Mouse (Mus musculus) heart, embryonic 14.5 days (tissue): ENCODE results near the gene Spsb1. TPM values are rescaled to one million over a fixed set of nuclear protein-coding genes. Genes with fewer than 3 reads are reported as not detected.

Experiments
- ATAC-seq: fragments of 200-750 bp; cut with Nextera tagmentation; 2 replicates; pipeline ENCODE4 v1.8.0; 2017; ENCODE audit warnings: low read depth, moderate TSS enrichment; ENCODE audit not compliant: insufficient number of reproducible peaks, insufficient read depth, low FRiP score
- H3K27ac ChIP-seq, 2 experiments: fragments of 200-500 bp in 1 of 2; fragments of 300-500 bp in 1 of 2; sonication (generic) in 1 of 2; replicated peaks in 1 of 2; 2 replicates each; pipeline ENCODE4 v1.5.1; 2012 to 2014; ENCODE audit warnings: low read depth in 2 of 2, low read length in 2 of 2, control low read depth in 1 of 2, mild to moderate bottlenecking in 1 of 2, mixed read lengths in 1 of 2; ENCODE audit not compliant: control insufficient read depth in 1 of 2, insufficient read depth in 1 of 2
- H3K27me3 ChIP-seq: fragments of 300-500 bp; sonication (generic); 2 replicates; pipeline ENCODE4 v1.6.1; 2014; ENCODE audit warnings: mild to moderate bottlenecking, low read length, control low read depth; ENCODE audit not compliant: control insufficient read depth, insufficient read depth
- H3K36me3 ChIP-seq: fragments of 300-500 bp; sonication (generic); 2 replicates; pipeline ENCODE4 v1.6.1; 2014; ENCODE audit warnings: mild to moderate bottlenecking, control low read depth, low read length, mixed read lengths; ENCODE audit not compliant: control insufficient read depth, insufficient read depth
- H3K4me1 ChIP-seq, 2 experiments: fragments of 200-500 bp in 1 of 2; fragments of 300-500 bp in 1 of 2; sonication (generic) in 1 of 2; 2 replicates each; pipeline ENCODE4 v1.6.1; 2012 to 2014; ENCODE audit warnings: low read length in 2 of 2, control low read depth in 1 of 2, mixed read lengths in 1 of 2; ENCODE audit not compliant: control insufficient read depth in 2 of 2, insufficient read depth in 2 of 2
- H3K4me2 ChIP-seq: fragments of 300-500 bp; sonication (generic); 2 replicates; pipeline ENCODE4 v1.6.1; 2014; ENCODE audit warnings: mild to moderate bottlenecking, low read length
- H3K4me3 ChIP-seq, 2 experiments: fragments of 200-500 bp in 1 of 2; fragments of 300-500 bp in 1 of 2; sonication (generic) in 1 of 2; 2 replicates each; pipeline ENCODE4 v1.5.1; 2012 to 2014; ENCODE audit warnings: low read length in 2 of 2, mild to moderate bottlenecking in 2 of 2, control low read depth in 1 of 2, low read depth in 1 of 2, moderate library complexity in 1 of 2; ENCODE audit not compliant: control insufficient read depth in 1 of 2, insufficient read depth in 1 of 2
- H3K9ac ChIP-seq: fragments of 300-500 bp; sonication (generic); 2 replicates; pipeline ENCODE4 v1.6.1; 2014; ENCODE audit warnings: mild to moderate bottlenecking, low read length
- H3K9me3 ChIP-seq: fragments of 300-500 bp; sonication (generic); 2 replicates; pipeline ENCODE4 v1.6.1; 2016; ENCODE audit warnings: low read length, control low read depth; ENCODE audit not compliant: control insufficient read depth
- WGBS: fragments of 180-500 bp; shearing (Covaris S2); extraction: QIAGEN DNeasy Blood & Tissue Kit; methylation state at CpG from one replicate; pipeline ENCODE4 v1.1.7; 2014; 5-methylcytosine and 5-hydroxymethylcytosine counted together
- polyA plus RNA-seq: library from polyadenylated mRNA; unstranded; fragments of >200 nt; fragmentation: Nextera tagmentation; extraction: Ambion mirVana; gene quantifications from 2 replicates; pipeline ENCODE4 v1.2.1, GENCODE M21; 2014

Spsb1 gene
- polyA plus RNA-seq, 1 experiment from 2014 or later = 6.3 TPM

- Histone ChIP-seq H3K4me2 (no peak overlapping the region), H3K9ac (no peak overlapping the region), H3K4me1 (peaks cover 8 to 15% of the 10 kb centered on the region in 2 experiments; a peak in 3 of 4 replicates), H3K27ac (no peak overlapping the region), H3K4me3 (no peak overlapping the region), H3K36me3 (no peaks in the 10 kb centered on the region), H3K9me3 (no peaks in the 10 kb centered on the region), H3K27me3 (no peaks in the 10 kb centered on the region)
- WGBS = 79% methylated on average over 5 of the region's 5 CpGs
- no peak for ATAC-seq
These were observed 73.9 kb downstream of the Spsb1 start for GRCm38 (mm10) chr4:149880908-149881307.

GRCm38 (mm10) chr4:149879980-149880379, 74.9 kb downstream of the Spsb1 start:
- no peaks in the 10 kb centered on the region for H3K36me3 ChIP-seq
- H3K27me3 ChIP-seq = no peaks in the 10 kb centered on the region
- H3K9me3 ChIP-seq = no peaks in the 10 kb centered on the region
- no peak overlapping the region for H3K27ac ChIP-seq
- peaks cover 10 to 15% of the 10 kb centered on the region in 2 experiments; a peak in 3 of 4 replicates for H3K4me1 ChIP-seq
- no peak overlapping the region for H3K4me3 ChIP-seq
- no peak overlapping the region for H3K9ac ChIP-seq
- 72% methylated on average over 11 of the region's 11 CpGs for WGBS
- ATAC-seq = no peak
- no peak overlapping the region for H3K4me2 ChIP-seq

GRCm38 (mm10) chr4:149878021-149878449, 76.8 kb downstream of the Spsb1 start:
- H3K4me1 ChIP-seq = peaks cover 10 to 15% of the 10 kb centered on the region in 2 experiments; a peak in 3 of 4 replicates
- WGBS = 64% methylated on average over 6 of the region's 6 CpGs
- no peak overlapping the region for H3K9ac ChIP-seq

GRCm38 (mm10) chr4:149877202-149877601, 77.6 kb downstream of the Spsb1 start:
- no peak overlapping the region for H3K4me3 ChIP-seq
- H3K4me2 ChIP-seq = no peak overlapping the region
- no peaks in the 10 kb centered on the region for H3K9me3 ChIP-seq
- no peaks in the 10 kb centered on the region for H3K27me3 ChIP-seq
- no peak overlapping the region for H3K27ac ChIP-seq
- H3K4me1 ChIP-seq = peaks cover 3 to 9% of the 10 kb centered on the region in 2 experiments; a peak in 3 of 4 replicates
- H3K9ac ChIP-seq = no peak overlapping the region
- 53% methylated on average over 3 of the region's 3 CpGs for WGBS
- no peak for ATAC-seq
- no peaks in the 10 kb centered on the region for H3K36me3 ChIP-seq

More at GRCm38 (mm10) chr4:149878021-149878449, 76.8 kb downstream of the Spsb1 start:
- ATAC-seq = no peak
- no peaks in the 10 kb centered on the region for H3K9me3 ChIP-seq
- H3K4me3 ChIP-seq = no peak overlapping the region
- H3K27me3 ChIP-seq = no peaks in the 10 kb centered on the region
- H3K4me2 ChIP-seq = no peak overlapping the region
- no peak overlapping the region for H3K27ac ChIP-seq
- no peaks in the 10 kb centered on the region for H3K36me3 ChIP-seq

GRCm38 (mm10) chr4:149876761-149877160, 78.1 kb downstream of the Spsb1 start:
- WGBS = 56% methylated on average over 6 of the region's 6 CpGs
- H3K9ac ChIP-seq = no peak overlapping the region
- peaks cover 2 to 6% of the 10 kb centered on the region in 2 experiments; a peak in 2 of 4 replicates for H3K4me1 ChIP-seq
- no peak for ATAC-seq
- no peaks in the 10 kb centered on the region for H3K36me3 ChIP-seq
- no peak overlapping the region for H3K27ac ChIP-seq
- no peak overlapping the region for H3K4me3 ChIP-seq
- H3K27me3 ChIP-seq = no peaks in the 10 kb centered on the region
- no peaks in the 10 kb centered on the region for H3K9me3 ChIP-seq
- no peak overlapping the region for H3K4me2 ChIP-seq

GRCm38 (mm10) chr4:149875986-149876501, 78.8 kb downstream of the Spsb1 start:
- Histone ChIP-seq H3K4me1 (peaks cover 2 to 6% of the 10 kb centered on the region in 2 experiments; a peak in 2 of 4 replicates), H3K36me3 (no peaks in the 10 kb centered on the region), H3K4me2 (no peak overlapping the region), H3K4me3 (no peak overlapping the region), H3K9ac (no peak overlapping the region), H3K27ac (no peak overlapping the region), H3K9me3 (no peaks in the 10 kb centered on the region), H3K27me3 (no peaks in the 10 kb centered on the region)
- 80% methylated on average over 8 of the region's 8 CpGs for WGBS
- no peak for ATAC-seq

- H3K27me3 ChIP-seq = no peaks in the 10 kb centered on the region
- no peak overlapping the region for H3K4me3 ChIP-seq
- no peaks in the 10 kb centered on the region for H3K36me3 ChIP-seq
- no peak overlapping the region for H3K27ac ChIP-seq
- 43% methylated on average over 6 of the region's 6 CpGs for WGBS
- ATAC-seq = no peak
- peaks cover 2 to 6% of the 10 kb centered on the region in 2 experiments; a peak in 2 of 4 replicates for H3K4me1 ChIP-seq
- H3K9ac ChIP-seq = no peak overlapping the region
- no peaks in the 10 kb centered on the region for H3K9me3 ChIP-seq
- no peak overlapping the region for H3K4me2 ChIP-seq
These were observed 79.5 kb downstream of the Spsb1 start for GRCm38 (mm10) chr4:149875296-149875695.

- Histone ChIP-seq H3K36me3 (no peaks in the 10 kb centered on the region), H3K27me3 (no peaks in the 10 kb centered on the region), H3K4me3 (no peak overlapping the region), H3K4me1 (peaks cover 6% of the 10 kb centered on the region in 2 experiments; a peak in 3 of 4 replicates), H3K4me2 (no peak overlapping the region), H3K9me3 (no peaks in the 10 kb centered on the region), H3K9ac (no peak overlapping the region), H3K27ac (no peak overlapping the region)
- WGBS = 55% methylated on average over 6 of the region's 6 CpGs
- no peak for ATAC-seq
These were observed 82.6 kb downstream of the Spsb1 start for GRCm38 (mm10) chr4:149872236-149872635.
